Mouse (Mus musculus): ENCODE data around the gene Tex13a.

Tex13a gene

GRCm38 (mm10) chrX:138209480-138209879, at the start of gene Tex13a:
TSS of gene Tex13a (minus strand) at chrX:138209580.
- DNase-seq, result no peak

GRCm38 (mm10) chrX:138234626-138235025, 25.2 kb upstream of the Tex13a start:
- no peak for DNase-seq

- DNase-seq, result no peak
Observed at GRCm38 (mm10) chrX:138170146-138170545, 39.2 kb downstream of the Tex13a start.
